Mouse (Mus musculus) kidney, embryonic 15.5 days (tissue): ENCODE results near the gene Traf3ip3. TPM values are rescaled to one million over a fixed set of nuclear protein-coding genes. Genes with fewer than 3 reads are reported as not detected.
A peak's percentile ranks its signal among the peaks of the same experiment; 100 is the strongest.

Source experiments
- ATAC-seq: fragments of 200-750 bp; cut with Nextera tagmentation; replicated peaks from 2 replicates; pipeline ENCODE4 v1.8.0; 2017; ENCODE audit warnings: moderate TSS enrichment; ENCODE audit not compliant: low FRiP score
- H3K27ac ChIP-seq: fragments of 300-500 bp; sonication (generic); 2 replicates; pipeline ENCODE4 v1.5.1; 2015; ENCODE audit warnings: mild to moderate bottlenecking, inconsistent platforms
- H3K27me3 ChIP-seq: fragments of 300-500 bp; sonication (generic); 2 replicates; pipeline ENCODE4 v1.6.1; 2015; ENCODE audit warnings: inconsistent platforms
- H3K36me3 ChIP-seq: fragments of 300-500 bp; sonication (generic); 2 replicates; pipeline ENCODE4 v1.6.1; 2015; ENCODE audit warnings: inconsistent platforms
- H3K4me1 ChIP-seq: fragments of 300-500 bp; sonication (generic); 2 replicates; pipeline ENCODE4 v1.6.1; 2015; ENCODE audit warnings: inconsistent platforms
- H3K4me2 ChIP-seq: fragments of 300-500 bp; sonication (generic); 2 replicates; pipeline ENCODE4 v1.6.1; 2015; ENCODE audit warnings: moderate library complexity, mild to moderate bottlenecking, inconsistent platforms
- H3K4me3 ChIP-seq: fragments of 300-500 bp; sonication (generic); replicated peaks from 2 replicates; pipeline ENCODE4 v1.5.1; 2015; ENCODE audit warnings: mild to moderate bottlenecking, inconsistent platforms
- H3K9ac ChIP-seq: fragments of 300-500 bp; sonication (generic); 2 replicates; pipeline ENCODE4 v1.6.1; 2015; ENCODE audit warnings: mild to moderate bottlenecking, inconsistent platforms
- H3K9me3 ChIP-seq: fragments of 300-500 bp; sonication (generic); replicated peaks from 2 replicates; pipeline ENCODE4 v1.6.1; 2016; ENCODE audit warnings: inconsistent platforms
- WGBS: fragments of 180-500 bp; shearing (Covaris S2); methylation state at CpG from one replicate; pipeline ENCODE4 v1.1.7; 2015; ENCODE audit warnings: mixed read lengths; 5-methylcytosine and 5-hydroxymethylcytosine counted together
- polyA plus RNA-seq: library from polyadenylated mRNA; unstranded; fragments of >200 nt; fragmentation: Nextera tagmentation; extraction: Ambion mirVana; gene quantifications from 2 replicates; pipeline ENCODE4 v1.2.1, GENCODE M21; 2015

Traf3ip3 gene
- polyA plus RNA-seq, 1 experiment from 2014 or later = 3.5 TPM

DNA sequence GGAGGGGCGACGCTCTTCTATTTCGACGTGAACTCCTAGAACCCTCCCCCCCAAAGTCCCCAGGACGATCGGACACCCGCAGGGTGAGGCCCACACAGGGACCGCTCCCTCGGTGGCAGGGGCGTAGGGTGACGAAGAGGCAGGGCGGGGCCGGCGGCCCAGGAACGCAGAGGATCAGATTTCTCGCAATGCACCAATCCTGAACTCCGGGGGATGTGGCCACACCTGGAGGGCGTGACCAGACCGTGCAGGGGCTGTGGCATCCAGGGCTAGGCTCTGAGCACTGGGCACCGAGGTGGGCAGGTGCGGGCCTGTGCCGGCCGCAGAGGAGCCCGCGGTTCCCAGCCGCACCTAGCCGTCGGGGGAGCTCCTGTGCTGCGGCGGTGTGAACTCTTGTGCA, 48.6 kb downstream of the Traf3ip3 start, which contains the start of gene Irf6:
Gene Irf6 (plus strand): TSS at position 240 of the 400 bp plus-strand sequence.
- Histone ChIP-seq H3K4me2 (peak within 1 kb of the TSS; percentile 70), H3K4me1 (peaks cover 18% of the 10 kb centered on the region), H3K36me3 (no peaks in the 10 kb centered on the region), H3K9ac (peak within 1 kb of the TSS; percentile 53), H3K4me3 (peak within 1 kb of the TSS; percentile 52), H3K9me3 (no peaks in the 10 kb centered on the region), H3K27ac (peak within 1 kb of the TSS; percentile 52), H3K27me3 (peaks cover 51% of the 10 kb centered on the region)
- WGBS = 1% methylated on average over 30 of the region's 30 CpGs
- ATAC-seq = peak; percentile 99

DNA sequence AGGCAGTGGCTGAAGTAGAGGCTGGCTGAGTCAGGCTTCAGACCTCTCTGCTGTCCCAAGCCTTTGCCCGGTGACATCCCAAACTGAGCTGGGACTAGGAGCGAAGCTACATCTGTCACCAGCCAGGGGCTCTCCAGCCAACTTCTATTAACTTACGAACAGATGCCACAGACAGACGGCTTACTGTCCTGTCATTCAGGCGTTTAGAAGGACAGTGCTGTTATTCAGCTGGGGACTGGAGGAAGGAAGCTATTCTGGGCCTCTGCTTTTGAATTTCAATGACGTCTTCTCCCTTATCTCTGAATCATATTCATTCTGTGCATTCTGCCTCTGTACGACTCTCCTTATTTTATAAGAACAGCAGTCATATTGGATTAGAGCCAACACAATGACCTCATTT, 50.4 kb downstream of the Traf3ip3 start:
- Histone ChIP-seq H3K27ac (no peak overlapping the region), H3K9ac (no peak overlapping the region), H3K9me3 (no peaks in the 10 kb centered on the region), H3K4me2 (no peak overlapping the region), H3K4me1 (peaks cover 15% of the 10 kb centered on the region), H3K36me3 (no peaks in the 10 kb centered on the region), H3K4me3 (no peak overlapping the region), H3K27me3 (peaks cover 51% of the 10 kb centered on the region)
- no peak for ATAC-seq
- WGBS = 47% methylated on average over 7 of the region's 7 CpGs

DNA sequence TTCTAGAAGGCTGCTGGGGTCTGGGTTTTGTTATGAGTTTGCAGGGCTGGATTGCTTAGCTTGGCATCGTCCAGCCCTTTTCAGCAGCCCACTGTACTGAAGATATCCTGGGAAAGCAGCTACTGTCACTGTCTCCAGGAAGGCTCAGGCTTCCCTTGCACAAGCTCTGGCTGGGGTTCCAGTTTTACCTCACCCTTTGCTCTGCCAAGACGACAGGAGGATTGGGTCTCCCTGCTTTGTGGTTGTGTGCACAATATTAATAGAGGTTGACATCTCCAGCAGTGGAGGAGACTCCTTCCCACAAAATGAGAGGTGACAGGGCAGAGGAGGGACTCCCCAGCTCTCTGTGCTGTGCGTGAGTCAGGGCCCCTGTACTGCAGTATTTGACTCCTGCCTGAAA, 52.3 kb downstream of the Traf3ip3 start:
- Histone ChIP-seq H3K27me3 (peaks cover 37% of the 10 kb centered on the region), H3K36me3 (no peaks in the 10 kb centered on the region), H3K9me3 (no peaks in the 10 kb centered on the region), H3K4me1 (peaks cover 15% of the 10 kb centered on the region), H3K4me3 (no peak overlapping the region), H3K4me2 (no peak overlapping the region), H3K27ac (no peak overlapping the region), H3K9ac (no peak overlapping the region)
- 62% methylated on average over 3 of the region's 3 CpGs for WGBS
- no peak for ATAC-seq

GRCm38 (mm10) chr1:193146416-193146815, 55.1 kb downstream of the Traf3ip3 start:
- Histone ChIP-seq H3K9ac (no peak overlapping the region), H3K4me3 (no peak overlapping the region), H3K9me3 (no peaks in the 10 kb centered on the region), H3K27ac (no peak overlapping the region), H3K4me1 (no peaks in the 10 kb centered on the region), H3K36me3 (no peaks in the 10 kb centered on the region), H3K27me3 (peaks cover 9% of the 10 kb centered on the region; the same call in 1 of the 2 replicates), H3K4me2 (no peak overlapping the region)
- ATAC-seq = no peak
- WGBS = 74% methylated on average over 1 of the region's 1 CpGs

GRCm38 (mm10) chr1:193145101-193145500, 56.4 kb downstream of the Traf3ip3 start:
- no peak overlapping the region for H3K27ac ChIP-seq
- 79% methylated on average over 4 of the region's 4 CpGs for WGBS
- H3K9ac ChIP-seq = no peak overlapping the region
- no peak overlapping the region for H3K4me2 ChIP-seq
- H3K36me3 ChIP-seq = no peaks in the 10 kb centered on the region
- no peak overlapping the region for H3K4me3 ChIP-seq
- H3K27me3 ChIP-seq = no peaks in the 10 kb centered on the region
- ATAC-seq = no peak
- H3K4me1 ChIP-seq = no peaks in the 10 kb centered on the region
- H3K9me3 ChIP-seq = no peaks in the 10 kb centered on the region

DNA sequence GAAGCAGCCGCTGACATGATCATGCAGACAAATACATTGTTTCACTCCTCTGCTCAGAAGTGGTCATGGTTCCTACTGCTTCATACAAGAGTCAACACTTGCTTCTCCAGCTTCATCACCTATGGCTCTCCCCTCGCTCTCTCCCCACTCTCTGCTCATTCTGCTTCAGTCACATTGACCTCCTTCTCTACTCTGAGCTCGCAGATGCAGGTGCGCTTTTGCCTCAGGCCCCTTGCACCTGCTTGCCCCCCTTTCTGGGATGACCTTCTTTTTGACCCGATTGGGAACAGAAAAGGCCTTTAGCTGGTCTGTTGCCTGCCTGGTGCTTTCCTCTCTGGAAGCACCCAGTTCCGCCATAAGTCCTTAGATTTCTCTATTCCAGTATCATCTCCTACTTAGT, 57.0 kb downstream of the Traf3ip3 start:
- Histone ChIP-seq H3K4me2 (no peak overlapping the region), H3K4me1 (no peaks in the 10 kb centered on the region), H3K4me3 (no peak overlapping the region), H3K9ac (no peak overlapping the region), H3K27ac (no peak overlapping the region), H3K9me3 (no peaks in the 10 kb centered on the region), H3K27me3 (no peaks in the 10 kb centered on the region), H3K36me3 (no peaks in the 10 kb centered on the region)
- no peak for ATAC-seq
- WGBS = 89% methylated on average over 6 of the region's 6 CpGs

GRCm38 (mm10) chr1:193142517-193143062, 58.9 kb downstream of the Traf3ip3 start:
- H3K4me3 ChIP-seq = no peak overlapping the region
- no peaks in the 10 kb centered on the region for H3K9me3 ChIP-seq
- no peaks in the 10 kb centered on the region for H3K27me3 ChIP-seq
- H3K4me1 ChIP-seq = peaks cover 9% of the 10 kb centered on the region; the same call in 1 of the 2 replicates
- no peak overlapping the region for H3K9ac ChIP-seq
- no peak overlapping the region for H3K27ac ChIP-seq
- H3K4me2 ChIP-seq = no peak overlapping the region
- no peak for ATAC-seq
- 82% methylated on average over 8 of the region's 8 CpGs for WGBS
- H3K36me3 ChIP-seq = no peaks in the 10 kb centered on the region

GRCm38 (mm10) chr1:193141118-193141517, 60.4 kb downstream of the Traf3ip3 start:
- Histone ChIP-seq H3K36me3 (no peaks in the 10 kb centered on the region), H3K9me3 (no peaks in the 10 kb centered on the region), H3K4me2 (no peak overlapping the region), H3K9ac (no peak overlapping the region), H3K27me3 (no peaks in the 10 kb centered on the region), H3K4me3 (no peak overlapping the region), H3K27ac (no peak overlapping the region), H3K4me1 (peaks cover 9% of the 10 kb centered on the region; the same call in 1 of the 2 replicates)
- 73% methylated on average over 7 of the region's 7 CpGs for WGBS
- ATAC-seq = no peak

GRCm38 (mm10) chr1:193138669-193139068, 62.8 kb downstream of the Traf3ip3 start:
- Histone ChIP-seq H3K9ac (no peak overlapping the region), H3K9me3 (no peaks in the 10 kb centered on the region), H3K4me2 (no peak overlapping the region), H3K27me3 (no peaks in the 10 kb centered on the region), H3K4me1 (peaks cover 9% of the 10 kb centered on the region; the same call in 1 of the 2 replicates), H3K27ac (0 out of 2 replicates have a peak overlapping the region, but pooled peaks have one; percentile 2), H3K4me3 (no peak overlapping the region), H3K36me3 (no peaks in the 10 kb centered on the region)
- WGBS = 21% methylated on average over 3 of the region's 3 CpGs
- peak; percentile 24; the same call in 1 of the 2 replicates for ATAC-seq

- no peak for ATAC-seq
- H3K27me3 ChIP-seq = no peaks in the 10 kb centered on the region
Observed at GRCm38 (mm10) chr1:193138087-193138486, 63.4 kb downstream of the Traf3ip3 start.

GRCm38 (mm10) chr1:193133726-193134125, 67.8 kb downstream of the Traf3ip3 start:
- WGBS = 86% methylated on average over 1 of the region's 1 CpGs
- Histone ChIP-seq H3K9ac (no peak overlapping the region), H3K9me3 (no peaks in the 10 kb centered on the region), H3K4me1 (peaks cover 21% of the 10 kb centered on the region), H3K27me3 (no peaks in the 10 kb centered on the region), H3K4me2 (no peak overlapping the region), H3K4me3 (no peak overlapping the region), H3K36me3 (no peaks in the 10 kb centered on the region), H3K27ac (no peak overlapping the region)
- no peak for ATAC-seq

More at GRCm38 (mm10) chr1:193138087-193138486, 63.4 kb downstream of the Traf3ip3 start:
- Histone ChIP-seq H3K9me3 (no peaks in the 10 kb centered on the region), H3K4me2 (no peak overlapping the region), H3K4me1 (peaks cover 9% of the 10 kb centered on the region; the same call in 1 of the 2 replicates), H3K36me3 (no peaks in the 10 kb centered on the region), H3K27ac (0 out of 2 replicates have a peak overlapping the region, but pooled peaks have one; percentile 2), H3K4me3 (no peak overlapping the region), H3K9ac (no peak overlapping the region)
- 17% methylated on average over 7 of the region's 7 CpGs for WGBS

- H3K27ac ChIP-seq = no peak overlapping the region
- no peaks in the 10 kb centered on the region for H3K27me3 ChIP-seq
- H3K4me1 ChIP-seq = peaks cover 16% of the 10 kb centered on the region
- no peaks in the 10 kb centered on the region for H3K9me3 ChIP-seq
- no peak overlapping the region for H3K4me3 ChIP-seq
- peaks cover 8% of the 10 kb centered on the region for H3K36me3 ChIP-seq
- no peak overlapping the region for H3K4me2 ChIP-seq
- H3K9ac ChIP-seq = no peak overlapping the region
- no peak for ATAC-seq
Observed at GRCm38 (mm10) chr1:193132385-193132784, 69.1 kb downstream of the Traf3ip3 start.
